Mouse (Mus musculus) kidney, adult 9 months (tissue): ENCODE measurements at regions not wholly inside any gene's neighbourhood (a gene's known extent, or its start where the extent isn't known, plus 50 kb on each side); places are given as distances from the start of the nearest gene placed in this dataset.

Experiments
- DNase-seq: peaks from one replicate; pipeline ENCODE4 v3.0.0; 2022

GRCm38 (mm10) chr14:85965139-85965538, 1175.9 kb downstream of the Diaph3 start:
- no peak for DNase-seq

GRCm38 (mm10) chr14:85945707-85946313, 1195.2 kb downstream of the Diaph3 start:
- no peak for DNase-seq

GRCm38 (mm10) chr14:85942792-85943191, 1198.2 kb downstream of the Diaph3 start:
- DNase-seq, result no peak

GRCm38 (mm10) chr14:85940585-85940984, 1200.5 kb downstream of the Diaph3 start:
- no peak for DNase-seq

GRCm38 (mm10) chr14:85935091-85935490, 1205.9 kb downstream of the Diaph3 start:
- DNase-seq, result no peak

GRCm38 (mm10) chr14:85930387-85930786, 1210.6 kb downstream of the Diaph3 start:
- DNase-seq, result no peak

- no peak for DNase-seq
Measured at GRCm38 (mm10) chr14:85918894-85919293, 1222.1 kb downstream of the Diaph3 start.

- DNase-seq, result no peak
Measured at GRCm38 (mm10) chr14:85915761-85916160, 1225.3 kb downstream of the Diaph3 start.

GRCm38 (mm10) chr14:85897890-85898289, 1243.1 kb downstream of the Diaph3 start:
- DNase-seq, result no peak

- DNase-seq, result no peak
Measured at GRCm38 (mm10) chr14:85861371-85861951, 1279.6 kb downstream of the Diaph3 start.

GRCm38 (mm10) chr14:85849490-85849889, 1291.5 kb downstream of the Diaph3 start:
- no peak for DNase-seq

GRCm38 (mm10) chr14:85835494-85835893, 1305.5 kb downstream of the Diaph3 start:
- no peak for DNase-seq

GRCm38 (mm10) chr14:85814920-85815319, 1326.1 kb downstream of the Diaph3 start:
- DNase-seq, result no peak

- no peak for DNase-seq
Measured at GRCm38 (mm10) chr14:85784386-85784785, 1341.0 kb downstream of the Pcdh17 start.

- DNase-seq, result peak; percentile 80
Measured at GRCm38 (mm10) chr14:85770636-85771035, 1327.3 kb downstream of the Pcdh17 start.

GRCm38 (mm10) chr14:85768301-85768700, 1324.9 kb downstream of the Pcdh17 start:
- no peak for DNase-seq

- DNase-seq, result no peak
Measured at GRCm38 (mm10) chr14:85757343-85757742, 1314.0 kb downstream of the Pcdh17 start.

- DNase-seq, result no peak
Measured at GRCm38 (mm10) chr14:85738567-85738966, 1295.2 kb downstream of the Pcdh17 start.
